Mouse (Mus musculus): ENCODE data around the gene St6galnac3.

Gene St6galnac3

GRCm38 (mm10) chr3:153348797-153349465, 376.0 kb downstream of the St6galnac3 start:
- CTCF ChIA-PET, result interaction anchor here in 2 of 4 experiments (0.6 to 1.3 kb wide), 4 partner anchors 152 to 584 kb away, joined by 3 to 5 read pairs (median 4); no protein-coding TSS in a partner anchor
- POLR2A ChIA-PET, result interaction anchor here (0.7 to 7.0 kb wide), 23 partner anchors 10 to 564 kb away, joined by 3 to 60 read pairs (median 4); partner anchors contain the start of gene Rabggtb (in 1 of the 4)

- ChIA-PET CTCF (no interaction called here), POLR2A (no interaction called here)
These were observed 380.0 kb downstream of the St6galnac3 start for GRCm38 (mm10) chr3:153344979-153345378.

GRCm38 (mm10) chr3:153339940-153340339, 385.0 kb downstream of the St6galnac3 start:
- CTCF ChIA-PET, result no interaction called here
- POLR2A ChIA-PET, result interaction anchor here in 2 of 4 experiments (0.8 to 1.5 kb wide), 3 partner anchors 18 to 269 kb away, joined by 3 to 7 read pairs (median 3); no protein-coding TSS in a partner anchor

GRCm38 (mm10) chr3:153339091-153339490, 385.9 kb downstream of the St6galnac3 start:
- ChIA-PET POLR2A (interaction anchor here in 2 of 4 experiments (0.6 to 1.5 kb wide), 2 partner anchors 17 to 35 kb away, joined by 3 read pairs; no protein-coding TSS in a partner anchor), CTCF (no interaction called here)

- POLR2A ChIA-PET, result interaction anchor here in 1 of 4 experiments (0.5 kb wide), 1 partner anchor 568 kb away, joined by 4 read pairs; no protein-coding TSS in a partner anchor
- CTCF ChIA-PET, result interaction anchor here in 1 of 4 experiments (0.5 kb wide), 1 partner anchor 1852 kb away, joined by 5 read pairs; no protein-coding TSS in a partner anchor
These were observed 387.2 kb downstream of the St6galnac3 start for GRCm38 (mm10) chr3:153337779-153338178.

GRCm38 (mm10) chr3:153337221-153337620, 387.8 kb downstream of the St6galnac3 start:
- POLR2A ChIA-PET, result no interaction called here
- CTCF ChIA-PET, result no interaction called here

- ChIA-PET POLR2A (no interaction called here), CTCF (no interaction called here)
These were observed 390.7 kb downstream of the St6galnac3 start for GRCm38 (mm10) chr3:153334152-153334825.

- POLR2A ChIA-PET, result no interaction called here
- CTCF ChIA-PET, result no interaction called here
These were observed 400.7 kb downstream of the St6galnac3 start for GRCm38 (mm10) chr3:153324307-153324706.

- CTCF ChIA-PET, result no interaction called here
- POLR2A ChIA-PET, result no interaction called here
These were observed 401.5 kb downstream of the St6galnac3 start for GRCm38 (mm10) chr3:153323446-153323845.

- POLR2A ChIA-PET, result interaction anchor here in 2 of 4 experiments (0.6 to 1.1 kb wide), 6 partner anchors 21 to 77 kb away, joined by 3 to 5 read pairs (median 3); no protein-coding TSS in a partner anchor
- CTCF ChIA-PET, result interaction anchor here in 1 of 4 experiments (0.6 kb wide), 1 partner anchor 117 kb away, joined by 11 read pairs; no protein-coding TSS in a partner anchor
These were observed 411.4 kb downstream of the St6galnac3 start for GRCm38 (mm10) chr3:153313583-153313982.

GRCm38 (mm10) chr3:153313167-153313566, 411.8 kb downstream of the St6galnac3 start:
- ChIA-PET POLR2A (interaction anchor here in 2 of 4 experiments (0.6 to 1.1 kb wide), 6 partner anchors 20 to 77 kb away, joined by 3 to 5 read pairs (median 3); no protein-coding TSS in a partner anchor), CTCF (interaction anchor here in 1 of 4 experiments (0.6 kb wide), 1 partner anchor 118 kb away, joined by 11 read pairs; no protein-coding TSS in a partner anchor)

- ChIA-PET POLR2A (no interaction called here), CTCF (no interaction called here)
These were observed 413.0 kb downstream of the St6galnac3 start for GRCm38 (mm10) chr3:153312006-153312405.

GRCm38 (mm10) chr3:153308379-153308778, 416.6 kb downstream of the St6galnac3 start:
- CTCF ChIA-PET, result no interaction called here

GRCm38 (mm10) chr3:153305153-153305552, 419.8 kb downstream of the St6galnac3 start:
- ChIA-PET CTCF (no interaction called here), POLR2A (no interaction called here)

More at GRCm38 (mm10) chr3:153308379-153308778, 416.6 kb downstream of the St6galnac3 start:
- POLR2A ChIA-PET, result no interaction called here

- CTCF ChIA-PET, result no interaction called here
These were observed 422.6 kb downstream of the St6galnac3 start for GRCm38 (mm10) chr3:153302376-153302775.

GRCm38 (mm10) chr3:153296375-153297068, 428.5 kb downstream of the St6galnac3 start:
- CTCF ChIA-PET, result interaction anchor here in 2 of 4 experiments (0.5 to 1.5 kb wide), 2 partner anchors 46 to 56 kb away, joined by 3 to 9 read pairs; no protein-coding TSS in a partner anchor
- POLR2A ChIA-PET, result interaction anchor here in 2 of 4 experiments (0.5 to 1.5 kb wide), 6 partner anchors 9 to 1085 kb away, joined by 3 to 5 read pairs (median 3); no protein-coding TSS in a partner anchor

More at GRCm38 (mm10) chr3:153302376-153302775, 422.6 kb downstream of the St6galnac3 start:
- POLR2A ChIA-PET, result no interaction called here

GRCm38 (mm10) chr3:153292853-153293252, 432.1 kb downstream of the St6galnac3 start:
- POLR2A ChIA-PET, result interaction anchor here in 3 of 4 experiments (0.6 to 1.6 kb wide), 5 partner anchors 21 to 183 kb away, joined by 3 to 5 read pairs (median 4); no protein-coding TSS in a partner anchor

GRCm38 (mm10) chr3:153292363-153292762, 432.6 kb downstream of the St6galnac3 start:
- POLR2A ChIA-PET, result interaction anchor here in 2 of 4 experiments (0.6 to 1.6 kb wide), 5 partner anchors 21 to 161 kb away, joined by 3 to 5 read pairs (median 4); no protein-coding TSS in a partner anchor
- CTCF ChIA-PET, result interaction anchor here in 1 of 4 experiments (0.8 to 1.1 kb wide), 2 partner anchors 42 to 366 kb away, joined by 3 read pairs; no protein-coding TSS in a partner anchor

More at GRCm38 (mm10) chr3:153292853-153293252, 432.1 kb downstream of the St6galnac3 start:
- CTCF ChIA-PET, result interaction anchor here in 1 of 4 experiments (0.8 to 1.1 kb wide), 2 partner anchors 42 to 365 kb away, joined by 3 read pairs; no protein-coding TSS in a partner anchor

All from embryonic stem cell, embryonic (primary cell).